Mouse (Mus musculus) spleen, postnatal 36 days (tissue): ENCODE results near the gene Trmt1.
A peak's percentile ranks its signal among the peaks of the same experiment; 100 is the strongest.

Source experiments
- DNase-seq, 2 experiments: peaks; one replicate each; pipeline ENCODE4 v3.0.0; 2022; ENCODE audit warnings: low spot score in 2 of 2, mixed read lengths in 1 of 2

The Trmt1 gene

GRCm38 (mm10) chr8:84689091-84689915, 3.2 kb downstream of the Trmt1 start:
- peak; percentile 89 to 92 for DNase-seq

- DNase-seq = no peak
Measured at GRCm38 (mm10) chr8:84693332-84693731, 7.2 kb downstream of the Trmt1 start.

GRCm38 (mm10) chr8:84695140-84695539, 9.0 kb downstream of the Trmt1 start:
- no peak for DNase-seq

- DNase-seq = peak; percentile 53 to 66
Measured at GRCm38 (mm10) chr8:84697166-84698130, 11.3 kb downstream of the Trmt1 start.

- no peak for DNase-seq
Measured at GRCm38 (mm10) chr8:84698288-84698687, 12.2 kb downstream of the Trmt1 start.

GRCm38 (mm10) chr8:84698929-84699401, 12.9 kb downstream of the Trmt1 start:
- peak; percentile 12 to 34 for DNase-seq

GRCm38 (mm10) chr8:84699861-84700322, 13.8 kb downstream of the Trmt1 start:
- peak; percentile 74 to 81 for DNase-seq

GRCm38 (mm10) chr8:84700526-84700925, 14.4 kb downstream of the Trmt1 start:
- peak in 1 of 2 experiments; percentile 32 for DNase-seq

GRCm38 (mm10) chr8:84700941-84701911, 15.1 kb downstream of the Trmt1 start, which contains the start of gene Lyl1:
Gene Lyl1 (plus strand): TSS chr8:84701457.
- DNase-seq = peak; percentile 88 to 90

GRCm38 (mm10) chr8:84702561-84702960, 16.5 kb downstream of the Trmt1 start:
- DNase-seq = peak; percentile 24 to 34

GRCm38 (mm10) chr8:84702963-84703465, 16.9 kb downstream of the Trmt1 start:
- peak; percentile 30 to 36 for DNase-seq

- peak; percentile 52 to 57 for DNase-seq
Measured at GRCm38 (mm10) chr8:84703466-84704249, 17.6 kb downstream of the Trmt1 start.

- DNase-seq = peak; percentile 75 to 85
Measured at GRCm38 (mm10) chr8:84704356-84704755, 18.2 kb downstream of the Trmt1 start.

- peak; percentile 63 to 68 for DNase-seq
Measured at GRCm38 (mm10) chr8:84704867-84705831, 19.0 kb downstream of the Trmt1 start.

GRCm38 (mm10) chr8:84705960-84706359, 19.9 kb downstream of the Trmt1 start:
- DNase-seq = no peak

- DNase-seq = no peak
Measured at GRCm38 (mm10) chr8:84706610-84707266, 20.6 kb downstream of the Trmt1 start.

GRCm38 (mm10) chr8:84707267-84707883, 21.3 kb downstream of the Trmt1 start:
- DNase-seq = peak; percentile 88 to 90
